Mouse (Mus musculus): ENCODE results near the gene Trp53rka. TPM values are rescaled to one million over a fixed set of nuclear protein-coding genes. Genes with fewer than 3 reads are reported as not detected.
A peak's percentile ranks its signal among the peaks of the same experiment; 100 is the strongest.

Trp53rka gene
- polyA plus RNA-seq, 1 experiment = 10.8 TPM

DNA sequence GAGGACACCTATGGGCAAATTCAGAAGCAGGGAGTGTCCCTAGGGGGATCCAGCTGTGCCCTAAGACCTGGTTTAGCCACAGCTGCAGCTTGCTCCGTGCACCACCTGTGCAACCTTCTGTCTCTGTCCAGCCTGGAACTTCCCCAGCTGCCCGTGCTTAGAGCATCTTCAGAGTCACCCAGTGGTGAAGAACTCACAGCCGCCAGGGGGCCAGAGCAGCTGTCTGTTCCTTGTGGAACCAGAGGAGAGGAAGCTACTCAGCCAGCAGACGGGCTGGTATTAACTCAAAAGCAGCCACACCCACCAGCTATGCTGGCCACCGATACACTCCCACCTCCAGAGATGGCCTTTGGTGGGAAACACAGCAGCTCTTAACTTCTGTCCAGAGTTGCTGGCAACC, 23.0 kb downstream of the Trp53rka start:
- Histone ChIP-seq H3K27ac (ENCODE audit: control insufficient read depth, insufficient read depth, low read depth, low read length, poor library complexity) (no peak overlapping the region), H3K4me1 (ENCODE audit: control insufficient read depth, insufficient read depth, low read length) (no peaks in the 10 kb centered on the region), H3K4me3 (replicated peaks; ENCODE audit: control insufficient read depth, low read depth, low read length) (no peak overlapping the region)
- 24% methylated on average over 5 of the region's 5 CpGs for WGBS
- TF ChIP-seq POLR2A (IDR thresholded peaks at IDR 0.05; ENCODE audit: borderline replicate concordance, control insufficient read depth, low read depth, low read length) (no peak), CTCF (IDR thresholded peaks at IDR 0.05; ENCODE audit: control insufficient read depth, insufficient read depth, low read length) (peak; percentile 23; the same call in 1 of the 2 replicates)

DNA sequence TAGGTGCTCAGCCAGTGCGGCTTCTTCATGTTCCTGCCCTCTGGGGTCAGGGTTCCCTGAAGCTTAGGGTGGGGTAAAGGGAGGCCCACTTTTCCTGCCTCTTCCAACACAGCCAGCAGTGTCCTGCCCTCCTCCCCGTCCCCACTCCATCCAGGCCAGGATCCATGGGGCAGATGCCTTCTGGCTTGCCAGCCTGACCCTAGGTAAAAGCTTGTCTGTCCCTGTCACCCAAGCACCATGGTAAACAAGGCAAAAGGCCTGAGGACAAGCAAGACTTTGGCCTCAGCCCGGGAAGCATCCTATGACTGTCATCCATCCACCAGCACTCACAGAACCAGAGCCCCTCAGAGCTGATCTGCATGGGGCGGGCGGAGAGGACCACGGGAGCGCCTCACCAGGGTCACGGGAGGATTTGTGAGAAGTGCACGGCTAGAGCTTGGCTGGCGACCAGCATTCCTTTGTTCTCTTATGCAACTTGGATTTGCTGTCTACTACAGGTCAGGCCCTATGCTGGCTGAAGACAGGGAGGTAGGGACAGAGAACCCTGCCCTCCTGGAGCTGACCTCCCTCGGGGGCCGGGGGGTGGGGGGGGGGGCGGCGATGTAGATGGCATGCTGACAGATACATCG, 25.2 kb downstream of the Trp53rka start:
- WGBS = 75% methylated on average over 15 of the region's 15 CpGs
- Histone ChIP-seq H3K4me1 (ENCODE audit: control insufficient read depth, insufficient read depth, low read length) (no peaks in the 10 kb centered on the region), H3K4me3 (replicated peaks; ENCODE audit: control insufficient read depth, low read depth, low read length) (no peak overlapping the region), H3K27ac (ENCODE audit: control insufficient read depth, insufficient read depth, low read depth, low read length, poor library complexity) (no peak overlapping the region)
- TF ChIP-seq CTCF (IDR thresholded peaks at IDR 0.05; ENCODE audit: control insufficient read depth, insufficient read depth, low read length) (no peak), POLR2A (IDR thresholded peaks at IDR 0.05; ENCODE audit: borderline replicate concordance, control insufficient read depth, low read depth, low read length) (no peak)

GRCm38 (mm10) chr2:165459663-165460062, 33.5 kb downstream of the Trp53rka start:
- no peaks in the 10 kb centered on the region; the same call in 1 of the 2 replicates for H3K4me1 ChIP-seq (ENCODE audit: control insufficient read depth, insufficient read depth, low read length)
- H3K27ac ChIP-seq (ENCODE audit: control insufficient read depth, insufficient read depth, low read depth, low read length, poor library complexity) = no peak overlapping the region
- WGBS = 51% methylated on average over 7 of the region's 7 CpGs
- H3K4me3 ChIP-seq (replicated peaks; ENCODE audit: control insufficient read depth, low read depth, low read length) = no peak overlapping the region
- TF ChIP-seq CTCF (IDR thresholded peaks at IDR 0.05; ENCODE audit: control insufficient read depth, insufficient read depth, low read length) (no peak), POLR2A (IDR thresholded peaks at IDR 0.05; ENCODE audit: borderline replicate concordance, control insufficient read depth, low read depth, low read length) (no peak)

DNA sequence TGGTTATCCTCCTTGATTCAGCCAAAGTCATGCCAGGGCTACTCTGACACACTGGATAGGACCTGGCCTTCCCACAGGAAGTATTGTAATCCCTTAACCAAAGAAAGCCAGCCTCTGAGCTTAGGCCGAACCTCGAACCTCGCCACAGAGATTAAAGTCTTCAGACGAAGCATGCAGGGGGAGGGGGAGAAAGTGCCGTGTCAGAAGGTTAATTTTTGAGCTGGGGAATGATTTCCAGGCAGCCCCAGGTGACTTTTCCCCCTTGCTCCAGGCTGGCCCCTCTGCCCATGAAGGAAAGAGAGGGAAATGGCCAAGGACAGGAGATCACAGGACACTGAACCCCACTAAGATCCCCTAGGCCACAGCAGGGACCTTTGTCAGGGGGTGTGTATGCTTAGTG, 34.9 kb downstream of the Trp53rka start:
- no peak overlapping the region for H3K27ac ChIP-seq (ENCODE audit: control insufficient read depth, insufficient read depth, low read depth, low read length, poor library complexity)
- TF ChIP-seq POLR2A (IDR thresholded peaks at IDR 0.05; ENCODE audit: borderline replicate concordance, control insufficient read depth, low read depth, low read length) (no peak), CTCF (IDR thresholded peaks at IDR 0.05; ENCODE audit: control insufficient read depth, insufficient read depth, low read length) (no peak)
- WGBS = 51% methylated on average over 5 of the region's 5 CpGs
- no peaks in the 10 kb centered on the region; the same call in 1 of the 2 replicates for H3K4me1 ChIP-seq (ENCODE audit: control insufficient read depth, insufficient read depth, low read length)
- H3K4me3 ChIP-seq (replicated peaks; ENCODE audit: control insufficient read depth, low read depth, low read length) = no peak overlapping the region

DNA sequence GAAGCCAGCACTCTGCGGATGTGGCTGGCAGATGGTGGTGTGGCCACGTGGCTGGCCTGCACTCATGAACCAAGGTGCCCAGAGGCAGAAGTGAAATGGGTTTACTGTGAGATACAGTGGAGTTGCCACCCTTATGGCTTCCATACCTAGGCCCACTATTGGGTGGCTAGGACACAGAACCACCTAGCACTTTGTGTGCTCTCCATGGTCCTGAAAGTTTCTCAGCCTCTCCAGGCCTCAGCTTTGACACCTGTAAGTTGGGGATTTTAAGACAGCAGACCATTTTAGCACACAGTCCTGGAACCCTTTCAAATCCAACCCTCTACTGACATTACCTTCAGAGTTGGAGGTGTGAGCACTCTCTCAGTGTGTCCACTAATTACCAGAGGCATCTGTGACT, 36.4 kb downstream of the Trp53rka start:
- H3K4me3 ChIP-seq (replicated peaks; ENCODE audit: control insufficient read depth, low read depth, low read length) = no peak overlapping the region
- H3K27ac ChIP-seq (ENCODE audit: control insufficient read depth, insufficient read depth, low read depth, low read length, poor library complexity) = no peak overlapping the region
- H3K4me1 ChIP-seq (ENCODE audit: control insufficient read depth, insufficient read depth, low read length) = peaks cover 4% of the 10 kb centered on the region
- 30% methylated on average over 2 of the region's 2 CpGs for WGBS
- no peak for TF ChIP-seq POLR2A (IDR thresholded peaks at IDR 0.05; ENCODE audit: borderline replicate concordance, control insufficient read depth, low read depth, low read length)
- no peak for TF ChIP-seq CTCF (IDR thresholded peaks at IDR 0.05; ENCODE audit: control insufficient read depth, insufficient read depth, low read length)

GRCm38 (mm10) chr2:165452730-165453693, 40.1 kb downstream of the Trp53rka start:
- no peak overlapping the region; the same call in 1 of the 2 replicates for H3K27ac ChIP-seq (ENCODE audit: control insufficient read depth, insufficient read depth, low read depth, low read length, poor library complexity)
- H3K4me1 ChIP-seq (ENCODE audit: control insufficient read depth, insufficient read depth, low read length) = peaks cover 4% of the 10 kb centered on the region
- WGBS = 51% methylated on average over 12 of the region's 12 CpGs
- TF ChIP-seq POLR2A (IDR thresholded peaks at IDR 0.05; ENCODE audit: borderline replicate concordance, control insufficient read depth, low read depth, low read length) = no peak
- no peak for TF ChIP-seq CTCF (IDR thresholded peaks at IDR 0.05; ENCODE audit: control insufficient read depth, insufficient read depth, low read length)
- H3K4me3 ChIP-seq (replicated peaks; ENCODE audit: control insufficient read depth, low read depth, low read length) = no peak overlapping the region

DNA sequence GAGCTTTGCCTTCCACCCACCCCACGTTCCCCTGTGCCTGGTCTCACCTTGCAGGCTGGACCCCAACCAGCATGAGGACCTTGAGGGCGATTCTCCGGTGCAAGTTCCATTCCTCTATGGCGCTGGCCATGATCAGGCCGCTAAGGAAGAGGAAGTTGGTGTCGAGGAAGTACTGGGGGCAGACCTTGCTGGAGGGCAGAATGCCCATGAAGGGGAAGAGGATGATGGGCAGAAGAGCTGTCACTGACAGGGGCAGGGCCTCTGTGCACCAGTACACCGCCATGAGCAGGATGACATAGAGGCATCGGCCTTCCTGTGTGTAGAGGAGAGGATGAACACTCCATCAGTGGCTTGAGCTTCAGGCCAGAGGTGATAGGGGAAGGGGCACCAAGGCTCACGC, 44.6 kb downstream of the Trp53rka start:
- TF ChIP-seq POLR2A (IDR thresholded peaks at IDR 0.05; ENCODE audit: borderline replicate concordance, control insufficient read depth, low read depth, low read length) (no peak), CTCF (IDR thresholded peaks at IDR 0.05; ENCODE audit: control insufficient read depth, insufficient read depth, low read length) (no peak)
- Histone ChIP-seq H3K27ac (ENCODE audit: control insufficient read depth, insufficient read depth, low read depth, low read length, poor library complexity) (no peak overlapping the region), H3K4me3 (replicated peaks; ENCODE audit: control insufficient read depth, low read depth, low read length) (no peak overlapping the region), H3K4me1 (ENCODE audit: control insufficient read depth, insufficient read depth, low read length) (peaks cover 5% of the 10 kb centered on the region)
- 40% methylated on average over 9 of the region's 9 CpGs for WGBS

DNA sequence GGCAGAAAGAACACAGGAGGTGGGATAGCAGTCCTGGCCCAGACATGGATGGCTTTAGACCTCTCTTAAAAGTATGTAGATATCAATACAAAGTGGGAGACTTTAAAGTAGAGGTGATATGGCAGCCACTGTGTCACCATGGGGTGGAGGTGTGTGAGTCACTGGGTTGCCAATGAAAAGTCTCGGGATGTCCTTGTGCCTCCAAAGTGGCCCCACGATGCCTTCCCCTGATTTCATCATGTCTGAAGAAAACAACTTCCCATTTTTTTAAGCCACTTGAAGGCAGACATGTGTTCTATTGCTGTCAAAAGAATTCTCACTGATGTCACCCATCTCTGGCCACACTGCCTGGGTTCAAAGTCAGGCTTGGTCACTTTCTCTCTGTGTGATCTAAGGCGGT, 48.3 kb downstream of the Trp53rka start:
- TF ChIP-seq POLR2A (IDR thresholded peaks at IDR 0.05; ENCODE audit: borderline replicate concordance, control insufficient read depth, low read depth, low read length) = no peak
- TF ChIP-seq CTCF (IDR thresholded peaks at IDR 0.05; ENCODE audit: control insufficient read depth, insufficient read depth, low read length) = no peak
- Histone ChIP-seq H3K4me3 (replicated peaks; ENCODE audit: control insufficient read depth, low read depth, low read length) (no peak overlapping the region), H3K27ac (ENCODE audit: control insufficient read depth, insufficient read depth, low read depth, low read length, poor library complexity) (no peak overlapping the region), H3K4me1 (ENCODE audit: control insufficient read depth, insufficient read depth, low read length) (peaks cover 2% of the 10 kb centered on the region; the same call in 1 of the 2 replicates)
- 27% methylated on average over 3 of the region's 3 CpGs for WGBS
